Mouse (Mus musculus) CD4-positive helper T cell, adult 2 months (primary cell): Measurements from ENCODE around the gene Mrps27.
"Not testable (repeated sequence)": the region's sequence is repeated elsewhere in the genome, so short reads cannot be mapped to it uniquely, and the experiment has no call there.

ENCODE experiments used
- DNase-seq: peaks from one replicate; pipeline ENCODE4 v3.0.0-alpha.2; 2012; ENCODE audit warnings: low read depth, missing footprints, low spot score

Gene Mrps27

DNA sequence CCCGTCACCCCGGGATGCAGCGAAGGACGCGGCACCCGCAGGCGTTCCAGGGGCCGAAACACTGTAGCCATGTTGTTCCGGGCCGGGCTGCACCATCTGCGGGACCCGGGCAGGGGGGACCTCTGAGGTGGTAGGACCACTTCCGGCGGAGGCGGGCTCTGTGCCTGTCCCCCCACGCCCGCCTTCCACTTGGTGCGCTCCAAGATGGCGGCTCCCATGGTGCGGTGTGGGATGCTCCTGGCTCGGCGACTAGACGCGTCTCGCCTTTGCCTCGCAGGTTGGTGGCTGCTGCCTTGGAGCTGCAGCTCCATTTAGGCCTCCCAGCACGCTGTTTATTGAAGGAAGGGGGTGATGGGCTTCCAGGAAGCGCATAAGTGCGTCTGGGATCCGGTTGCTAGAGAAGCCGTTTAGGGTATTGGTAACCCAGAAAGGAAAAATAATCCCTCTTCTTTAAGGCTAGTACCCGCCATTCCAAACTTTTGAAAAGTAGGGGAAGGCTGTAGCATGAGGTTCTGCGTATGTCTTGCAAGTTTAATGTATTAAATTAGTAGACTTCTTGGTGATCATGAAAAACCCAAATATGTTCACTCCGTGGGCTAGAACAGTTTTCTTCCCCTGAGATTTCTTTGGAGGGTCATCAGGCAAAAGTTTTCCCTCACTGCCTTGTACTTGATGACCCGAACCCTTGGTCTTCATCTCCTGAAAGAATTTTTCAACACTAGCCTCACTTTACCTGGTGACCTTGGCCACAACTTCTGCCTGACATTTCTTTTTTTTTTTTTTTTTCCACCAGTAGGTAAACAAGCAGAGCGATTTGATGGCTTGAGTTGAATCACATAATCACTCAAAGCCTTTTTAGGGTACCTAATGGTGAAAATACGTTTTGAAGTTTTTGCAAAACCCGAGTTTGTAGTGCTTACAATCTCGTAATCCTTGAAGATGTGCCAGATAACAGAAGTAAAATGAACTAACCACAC lies at the start of gene Mrps27, which contains the start of gene Ptcd2:
Gene Mrps27, plus strand, starts transcription at position 188 of the 977 bp plus-strand sequence.
Gene Ptcd2, minus strand, starts transcription at position 107 of the 977 bp plus-strand sequence.
- DNase-seq = peak; percentile 96

DNA sequence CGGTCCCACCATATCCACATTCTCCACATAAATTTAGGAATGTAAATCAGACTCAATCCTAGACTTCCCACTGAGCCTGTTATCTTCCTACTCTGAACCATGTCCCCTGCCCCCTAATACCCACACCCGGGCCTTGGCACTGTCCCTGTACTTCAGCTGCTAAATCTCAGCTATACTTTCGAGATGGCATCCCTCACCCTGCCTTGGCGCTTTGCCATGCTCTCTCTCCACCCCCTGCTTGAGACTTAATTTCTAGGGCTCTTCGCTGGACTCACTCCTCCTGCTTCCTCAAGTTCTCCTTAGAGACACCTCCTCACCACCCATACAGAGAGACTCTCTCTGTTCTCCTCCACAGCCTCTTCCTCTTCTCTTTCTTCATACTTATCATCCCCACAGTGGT lies 44.7 kb upstream of the Mrps27 start:
- DNase-seq = no peak

DNA sequence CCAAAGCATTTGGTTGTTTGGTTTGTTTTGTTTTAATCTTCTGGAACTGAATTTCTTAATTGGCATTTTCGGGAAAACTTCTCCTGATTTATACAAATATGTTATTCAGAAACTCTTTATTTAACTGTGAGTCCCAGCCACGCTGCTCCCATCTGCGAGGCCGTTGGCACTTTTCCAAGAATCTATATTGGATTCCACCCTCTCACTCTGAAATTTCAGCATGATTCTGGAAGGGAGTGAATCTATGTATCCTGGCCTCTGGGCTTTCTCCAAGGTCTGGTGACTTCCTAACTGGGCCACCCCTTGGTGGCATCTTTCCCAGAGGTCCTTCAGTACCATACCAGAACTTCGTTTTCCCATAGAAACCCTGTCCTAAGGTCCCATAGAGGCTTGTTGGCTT lies 40.7 kb upstream of the Mrps27 start:
- no peak for DNase-seq

DNA sequence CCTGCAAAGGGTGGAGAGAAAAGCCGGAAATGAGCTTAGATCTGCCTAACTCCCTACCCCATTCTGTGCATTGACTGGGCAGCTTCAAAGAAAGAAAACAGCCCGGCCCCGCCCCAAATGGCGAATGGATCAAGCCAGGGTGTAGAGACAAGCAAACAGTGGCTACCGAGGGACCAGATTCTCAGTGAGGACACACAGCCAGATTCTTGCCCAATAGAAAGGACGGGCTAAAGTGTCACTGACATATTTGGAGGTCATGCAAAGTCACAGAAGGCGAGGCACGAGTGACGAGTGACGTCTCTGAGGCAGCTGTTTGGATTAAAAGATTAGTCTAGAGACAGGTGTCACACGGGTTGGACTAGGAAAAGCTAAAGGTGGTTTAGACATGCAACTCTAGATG lies 40.2 kb upstream of the Mrps27 start:
- no peak for DNase-seq

DNA sequence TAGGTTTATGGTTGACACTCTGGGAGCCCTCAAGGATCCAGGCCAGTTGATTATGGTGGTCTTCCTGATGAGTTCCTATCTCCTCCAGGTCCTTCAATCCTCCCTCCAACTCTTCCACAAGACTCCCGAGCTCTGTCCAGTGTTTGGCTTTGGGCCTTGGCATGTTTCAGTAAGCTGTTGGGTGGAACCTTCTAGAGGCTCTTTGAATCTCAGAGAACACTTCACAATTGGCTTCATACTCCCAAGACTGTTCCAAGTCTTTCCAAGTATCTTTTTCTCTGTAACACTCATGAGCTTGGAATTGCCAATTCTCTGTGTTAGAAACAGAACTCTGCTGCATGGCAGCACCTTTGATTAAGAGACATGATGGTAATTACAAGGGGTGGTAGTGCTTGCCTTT lies 39.4 kb upstream of the Mrps27 start:
- DNase-seq = no peak

DNA sequence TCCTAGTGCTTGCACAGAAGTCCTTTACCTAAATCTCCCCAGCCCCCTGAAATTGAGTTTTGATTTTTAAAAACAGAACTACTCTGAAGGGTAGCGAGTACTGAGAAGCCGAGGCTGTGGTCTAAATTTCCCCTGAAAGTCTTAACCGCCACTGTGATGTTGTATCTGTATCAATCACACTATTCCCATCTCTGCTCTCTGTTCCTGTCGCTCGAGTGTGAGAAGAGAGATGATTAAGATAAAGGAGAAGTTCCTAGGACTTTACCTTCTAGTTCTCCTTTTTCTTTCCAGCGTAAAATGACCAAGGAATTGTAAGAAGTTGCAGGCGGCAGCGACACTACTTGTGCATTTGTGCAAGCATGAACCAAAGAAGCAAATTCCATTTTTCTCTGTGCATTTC lies 38.4 kb upstream of the Mrps27 start:
- no peak for DNase-seq

DNA sequence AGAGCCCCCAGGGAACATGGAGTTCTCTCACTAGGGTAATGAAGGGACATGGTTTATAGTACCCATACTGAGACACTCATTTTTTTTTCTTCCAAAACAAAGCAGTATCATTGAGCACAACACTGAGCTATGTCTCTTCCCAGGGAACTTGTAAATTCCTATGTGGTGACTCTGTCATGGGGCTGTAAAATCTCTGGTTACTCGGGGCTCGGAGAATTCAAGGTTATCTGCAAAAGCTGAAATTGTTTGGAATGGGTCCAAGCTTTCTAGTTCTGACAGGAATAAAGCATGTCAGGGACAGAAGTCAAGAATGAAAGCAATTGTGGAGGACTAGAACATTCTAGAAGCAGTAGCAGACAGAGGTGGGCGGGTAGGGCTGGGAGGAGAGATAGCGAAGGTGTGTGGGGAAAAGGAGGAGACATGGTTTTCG lies 36.6 kb upstream of the Mrps27 start:
- no peak for DNase-seq

DNA sequence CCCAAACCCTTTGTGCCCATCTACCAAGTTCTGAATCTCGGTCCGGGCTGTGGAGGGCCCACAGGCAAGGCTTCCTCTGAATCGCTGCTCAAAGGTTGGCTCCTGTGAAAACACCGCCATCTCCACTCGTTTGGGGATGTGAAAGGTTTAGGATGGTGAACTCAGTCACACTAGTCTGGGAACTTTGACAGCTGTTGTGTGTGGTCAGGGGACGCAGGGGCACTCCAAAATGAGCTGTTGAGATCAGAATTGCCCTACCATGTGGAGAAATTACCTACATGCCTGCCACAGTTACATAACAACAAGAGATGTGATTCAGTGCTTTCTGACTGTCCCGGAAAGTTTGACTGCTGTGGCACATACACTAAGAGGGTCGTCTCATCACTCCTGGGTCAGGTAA lies 36.2 kb upstream of the Mrps27 start:
- no peak for DNase-seq

DNA sequence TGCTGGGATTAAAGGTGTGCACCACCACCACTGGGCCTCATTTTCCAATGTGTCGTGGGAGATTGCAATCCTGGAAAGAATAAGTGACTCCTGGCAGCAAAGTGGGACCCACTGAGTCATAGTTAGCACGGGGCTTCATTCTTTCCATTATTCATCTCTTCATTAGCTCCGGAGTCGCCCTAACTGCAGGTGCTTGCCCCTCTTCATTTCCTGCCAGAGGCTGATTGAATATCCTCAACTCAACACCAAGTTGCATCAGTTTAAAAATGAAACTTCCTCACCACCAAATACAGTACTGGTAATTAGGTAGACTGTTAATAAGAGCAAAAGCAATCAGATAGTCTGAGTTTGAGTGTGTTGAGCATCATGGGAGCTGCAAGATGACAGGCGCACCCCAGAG lies 30.5 kb upstream of the Mrps27 start:
- no peak for DNase-seq

DNA sequence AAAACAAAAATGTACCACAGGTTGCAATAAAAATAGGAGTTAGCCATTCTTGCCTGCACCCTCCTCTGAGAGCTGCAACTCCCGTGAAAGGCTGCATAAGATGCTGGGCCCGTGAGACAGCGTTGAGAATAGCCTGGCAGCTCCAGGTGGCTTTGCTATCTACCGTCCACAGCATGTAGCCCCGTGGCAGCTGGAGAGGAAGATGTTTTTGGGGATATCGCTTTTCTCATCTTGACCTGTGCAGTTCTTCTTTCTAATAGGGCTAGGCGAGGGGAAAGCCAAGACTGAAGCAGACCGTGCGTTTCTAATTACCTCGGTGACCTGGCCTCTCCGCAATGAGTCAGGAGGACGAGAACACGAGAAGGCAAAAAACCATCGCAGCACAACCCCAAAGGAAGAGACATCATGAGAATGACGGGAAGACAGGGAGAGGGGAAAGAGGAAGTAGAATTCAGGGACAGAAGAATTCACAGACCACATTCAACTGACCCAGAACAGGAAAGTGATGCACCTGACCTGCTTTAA lies 29.9 kb upstream of the Mrps27 start:
- no peak for DNase-seq

DNA sequence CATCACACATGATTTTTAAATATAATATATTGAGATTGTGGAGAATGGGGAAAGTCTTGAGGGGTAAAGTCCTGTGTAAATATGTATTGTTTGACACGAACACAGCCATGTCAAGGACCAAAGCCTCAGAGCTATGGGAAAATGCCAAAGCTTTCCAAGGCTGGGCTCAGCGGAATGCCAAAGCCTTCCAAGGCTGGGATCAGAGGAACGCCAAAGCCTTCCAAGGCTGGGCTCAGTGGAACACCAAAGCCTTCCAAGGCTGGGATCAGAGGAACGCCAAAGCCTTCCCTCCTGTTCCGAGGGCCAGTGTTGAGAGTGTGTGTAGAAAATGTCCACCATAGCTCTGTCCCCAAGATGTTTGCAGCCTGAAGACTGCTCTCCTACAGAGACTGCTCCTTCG lies 28.2 kb upstream of the Mrps27 start:
- DNase-seq = no peak

DNA sequence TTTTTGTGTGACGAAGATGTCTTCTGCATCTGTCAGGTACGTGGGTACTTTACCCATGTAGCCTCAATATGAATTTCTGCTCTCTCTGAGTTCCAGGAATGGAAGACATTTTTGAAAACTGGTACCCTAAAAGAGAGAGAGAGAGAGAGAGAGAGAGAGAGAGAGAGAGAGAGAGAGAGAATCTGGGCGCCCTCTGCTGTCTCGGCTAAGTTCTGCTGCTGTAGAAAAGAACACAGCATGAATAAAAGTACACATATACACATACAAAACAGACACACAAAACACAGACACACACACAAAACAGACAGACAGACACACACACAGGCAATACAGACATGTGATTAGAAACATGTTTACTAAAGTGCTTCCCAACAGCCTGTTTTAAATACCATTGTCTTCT lies 27.5 kb upstream of the Mrps27 start:
- no peak for DNase-seq

DNA sequence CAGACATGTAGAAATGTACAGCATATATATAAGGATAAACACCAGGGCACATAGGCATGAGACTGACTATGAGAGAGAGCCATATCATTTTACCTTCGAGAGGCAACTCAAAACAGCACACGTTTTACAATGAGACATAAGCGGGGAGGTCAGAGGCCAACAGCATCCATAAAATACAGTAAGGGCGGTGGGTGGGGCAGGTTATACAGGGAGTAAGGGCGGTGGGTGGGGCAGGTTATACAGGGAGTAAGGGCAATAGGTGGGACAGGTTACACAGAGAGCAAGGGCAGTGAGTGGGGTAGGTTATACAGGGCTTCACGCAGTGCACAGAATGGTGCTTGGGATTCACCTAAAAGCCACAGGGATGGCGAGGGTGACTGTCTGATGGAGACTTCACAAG lies 24.1 kb upstream of the Mrps27 start:
- no peak for DNase-seq

DNA sequence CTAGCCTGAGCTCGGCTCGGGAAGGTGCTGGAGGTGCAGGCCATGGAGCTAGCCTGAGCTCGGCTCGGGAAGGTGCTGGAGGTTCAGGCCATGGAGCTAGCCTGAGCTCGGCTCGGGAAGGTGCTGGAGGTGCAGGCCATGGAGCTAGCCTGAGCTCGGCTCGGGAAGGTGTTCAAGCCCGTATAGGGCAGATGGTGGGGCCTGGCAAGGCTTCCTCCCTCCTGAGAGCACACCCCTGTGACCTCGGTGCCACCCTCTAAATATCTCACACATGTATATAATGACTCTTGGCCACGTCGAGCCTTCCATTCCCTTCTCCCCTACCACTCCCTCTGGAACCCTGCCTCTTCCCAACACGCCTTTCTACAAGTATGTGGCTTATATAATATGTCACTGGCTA lies 21.7 kb upstream of the Mrps27 start:
- not testable (repeated sequence) for DNase-seq

DNA sequence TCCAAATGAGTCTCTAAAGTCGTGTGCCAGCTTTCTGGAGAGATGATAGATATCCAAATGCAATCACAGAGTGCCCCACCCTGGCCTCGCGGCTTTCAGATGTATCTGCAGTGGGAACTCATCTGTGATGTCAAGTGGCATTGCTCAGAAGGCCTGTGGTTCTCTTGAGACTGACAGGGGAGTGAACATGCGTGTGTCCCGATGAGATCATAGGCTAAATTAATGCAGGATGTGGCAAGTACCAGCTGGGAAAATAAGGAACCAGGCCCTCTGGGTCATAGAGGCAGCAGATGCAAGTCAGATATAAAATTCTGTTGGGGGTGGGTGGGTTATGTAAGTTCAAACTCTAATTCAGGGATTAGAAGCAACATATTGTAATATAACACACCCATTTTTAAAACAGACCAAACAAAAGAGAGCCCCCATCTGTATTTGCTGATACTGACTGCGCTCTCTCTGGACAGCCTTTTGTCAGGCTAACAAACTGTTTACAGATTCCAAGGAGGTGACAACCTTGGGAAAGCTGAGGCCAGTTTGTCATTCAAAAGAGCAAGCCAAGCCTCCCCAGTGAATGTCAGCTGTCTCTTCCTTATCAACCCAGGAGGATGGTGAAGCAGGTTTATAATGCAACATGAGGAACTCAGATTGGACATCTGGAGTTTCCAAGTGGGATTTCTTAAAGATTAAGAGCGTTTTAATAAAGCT lies 20.8 kb upstream of the Mrps27 start:
- DNase-seq = no peak

DNA sequence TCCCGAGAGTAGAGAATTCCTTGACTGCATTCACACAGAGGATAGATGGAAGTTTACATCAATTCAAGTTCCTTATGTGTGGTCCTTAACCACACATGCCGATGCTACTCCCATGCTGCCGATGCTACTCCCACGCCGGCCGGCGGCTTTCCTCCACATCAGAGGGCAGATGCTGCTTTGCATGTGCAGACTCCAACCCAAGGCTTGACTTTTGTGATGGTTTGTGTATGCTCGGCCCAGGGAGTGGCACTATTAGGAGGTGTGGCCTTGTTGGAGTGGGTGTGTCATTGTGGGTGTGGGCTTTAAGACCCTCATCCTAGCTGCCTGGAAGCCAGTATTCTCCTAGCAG lies 20.3 kb upstream of the Mrps27 start:
- DNase-seq = not testable (repeated sequence)

DNA sequence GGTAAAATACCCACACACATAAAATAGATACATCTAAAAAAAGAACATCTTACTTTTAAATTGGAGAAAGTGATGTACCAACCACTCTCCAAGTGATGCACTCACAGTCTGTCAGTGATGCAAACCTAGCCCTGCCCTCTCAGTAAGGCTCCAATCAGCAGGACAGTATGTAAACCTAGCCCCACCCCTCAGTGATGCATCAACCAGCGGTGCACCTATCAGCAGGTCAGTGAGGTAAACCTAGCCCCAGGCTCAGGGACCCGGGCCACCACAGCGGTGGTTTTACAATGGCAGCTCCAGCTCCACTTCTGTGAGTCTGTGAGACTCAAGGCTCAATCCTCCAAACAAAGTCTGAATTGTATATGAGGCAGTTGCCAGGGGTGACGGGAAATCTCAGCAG lies 13.3 kb upstream of the Mrps27 start:
- no peak for DNase-seq

DNA sequence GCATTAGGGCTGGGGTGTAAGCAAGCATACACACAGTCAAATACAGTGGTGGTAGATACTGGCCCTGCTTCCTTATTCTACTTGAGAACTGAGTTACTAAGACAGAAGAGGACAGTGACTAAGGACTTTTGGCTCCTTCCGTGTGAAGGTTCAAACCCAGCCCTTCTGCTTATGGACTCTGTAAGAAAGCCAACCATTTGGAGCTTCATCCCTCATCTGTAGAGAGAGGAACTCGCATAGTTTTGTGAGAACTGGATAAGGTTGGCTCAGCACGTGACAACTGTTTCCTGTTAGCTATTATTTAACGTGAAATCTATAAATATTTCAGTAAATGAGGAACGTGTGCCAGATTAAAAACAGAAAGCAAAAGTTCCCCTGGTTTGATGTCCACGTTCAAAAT lies 7.1 kb upstream of the Mrps27 start:
- DNase-seq = no peak

DNA sequence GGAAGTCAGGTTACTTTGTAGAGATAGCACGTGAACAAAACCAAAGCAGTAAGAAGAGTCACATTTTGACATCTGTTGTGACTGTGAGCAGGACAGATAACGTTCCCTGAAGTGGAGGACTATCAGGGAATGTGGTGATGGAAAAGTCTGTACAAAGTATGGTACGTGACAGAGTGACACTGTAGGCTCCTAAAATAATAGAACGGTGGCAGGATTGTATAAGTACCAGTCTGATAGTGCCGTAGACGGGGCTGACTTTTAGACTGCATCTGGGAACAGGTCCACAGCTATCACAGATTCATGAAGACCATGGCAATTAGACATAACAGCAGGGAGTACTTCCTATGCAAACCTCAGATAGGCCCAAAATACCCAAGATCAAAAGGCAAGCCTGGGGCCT lies 3.1 kb upstream of the Mrps27 start:
- no peak for DNase-seq

DNA sequence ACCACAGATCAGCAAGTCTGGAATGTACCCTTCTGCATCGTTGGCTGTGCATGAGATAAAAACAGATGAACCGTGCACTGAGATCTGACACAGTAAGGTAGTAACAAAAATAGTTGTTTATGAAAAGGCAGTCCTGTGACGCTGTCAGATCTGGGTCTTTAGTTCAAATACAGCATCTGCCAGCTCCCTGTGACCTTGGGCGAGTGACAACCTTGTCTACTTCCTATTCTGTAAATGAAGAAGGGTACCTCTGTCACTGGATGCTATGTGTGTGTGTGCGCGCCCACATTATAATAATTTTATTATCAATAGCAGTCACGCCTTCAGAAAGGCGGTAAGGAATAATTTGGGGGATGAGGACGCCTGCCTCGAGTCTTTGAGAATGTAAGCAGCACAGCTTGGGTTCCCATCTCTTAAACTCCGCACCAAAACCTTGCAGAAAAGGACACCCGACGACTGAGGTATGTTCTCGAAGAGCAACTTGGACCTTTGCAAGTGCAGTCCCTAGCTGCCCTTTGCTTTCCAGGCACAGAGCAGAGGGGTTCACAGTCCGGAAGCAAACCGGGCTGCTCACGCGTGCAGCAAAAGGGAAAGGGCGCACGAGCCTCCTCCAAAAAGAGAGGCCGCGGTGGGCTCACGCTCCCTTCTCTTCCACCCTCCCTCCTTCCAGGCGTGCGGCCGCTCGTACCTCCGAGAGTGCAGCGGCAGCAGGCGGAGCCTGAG lies 549 bp upstream of the Mrps27 start:
- peak; percentile 36 for DNase-seq

DNA sequence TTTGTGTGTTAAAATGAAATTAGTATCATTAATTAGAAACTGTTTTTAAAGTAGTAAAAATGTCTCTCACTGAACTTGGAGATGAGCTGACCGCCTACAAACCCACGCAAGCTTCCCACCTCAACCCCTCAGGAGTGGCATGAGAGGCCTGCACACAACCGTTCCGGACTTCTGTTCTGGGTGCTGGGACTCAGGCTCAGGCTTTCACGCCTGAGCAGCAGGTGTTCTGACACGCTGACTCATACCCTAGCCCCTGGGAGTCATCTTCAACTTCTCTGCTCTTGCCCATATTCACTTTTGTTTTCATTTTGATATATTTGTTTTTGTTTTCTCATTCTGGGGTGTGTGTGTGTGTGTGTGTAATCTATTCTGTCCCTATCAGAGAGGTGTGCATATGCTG lies 5.4 kb downstream of the Mrps27 start:
- DNase-seq = no peak

DNA sequence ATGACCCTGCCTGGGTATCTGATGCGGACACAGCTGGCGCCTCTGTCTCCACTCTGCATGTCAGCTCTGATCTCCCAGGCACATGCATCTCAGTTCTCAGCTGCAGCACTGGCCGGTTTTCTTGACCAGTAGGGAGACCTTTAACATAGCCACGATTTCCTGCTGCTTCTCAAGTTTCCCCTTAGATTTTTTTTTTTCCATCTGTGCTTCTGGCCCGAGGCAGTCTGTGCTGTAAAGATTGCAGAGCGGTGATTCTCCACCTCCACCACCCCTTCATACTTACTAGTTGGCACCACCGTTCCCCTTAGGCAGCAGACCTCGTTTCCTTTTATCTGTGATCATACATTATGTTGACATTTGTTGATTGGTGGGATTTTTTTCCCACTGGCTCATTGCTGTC lies 6.6 kb downstream of the Mrps27 start:
- no peak for DNase-seq
